Mouse (Mus musculus) E14TG2a.4 (cell line): ENCODE measurements around the gene Klc4.

Source experiments
- H3K27me3 ChIP-seq: 2 replicates; pipeline ENCODE4 v1.6.1; 2014; ENCODE audit warnings: low read length, control low read depth; ENCODE audit not compliant: insufficient read depth
- H3K36me3 ChIP-seq: 2 replicates; pipeline ENCODE4 v1.6.1; 2014; ENCODE audit warnings: low read length, control low read depth; ENCODE audit not compliant: insufficient read depth
- H3K4me1 ChIP-seq: replicated peaks from 2 replicates; pipeline ENCODE4 v1.6.1; 2014; ENCODE audit warnings: low read depth, low read length, control low read depth
- H3K4me3 ChIP-seq: replicated peaks from 2 replicates; pipeline ENCODE4 v1.5.1; 2014; ENCODE audit warnings: mild to moderate bottlenecking, low read length
- H3K9me3 ChIP-seq: 2 replicates; pipeline ENCODE4 v1.6.1; 2014; ENCODE audit warnings: low read length, control low read depth
- CTCF ChIP-seq: conservative IDR thresholded peaks from 2 replicates; pipeline ENCODE4 v1.5.1; 2014; ENCODE audit warnings: low read length
- NANOG ChIP-seq: IDR thresholded peaks from 2 replicates; pipeline ENCODE4 v1.6.1; 2014; ENCODE audit warnings: borderline replicate concordance, low read length, mixed read lengths
- POU5F1 ChIP-seq: IDR thresholded peaks from 2 replicates; pipeline ENCODE4 v1.6.1; 2014; ENCODE audit warnings: low read length, borderline replicate concordance

The Klc4 gene

GRCm38 (mm10) chr17:46661981-46662380 is 16.2 kb upstream of the Klc4 start:
- TF ChIP-seq NANOG (no peak), CTCF (no peak), POU5F1 (no peak)
- Histone ChIP-seq H3K9me3 (no peaks in the 10 kb centered on the region), H3K4me1 (peaks cover 52% of the 10 kb centered on the region), H3K27me3 (no peaks in the 10 kb centered on the region), H3K4me3 (no peak overlapping the region), H3K36me3 (peaks cover 95% of the 10 kb centered on the region)

- no peak for TF ChIP-seq POU5F1
- TF ChIP-seq CTCF: no peak
- TF ChIP-seq NANOG: no peak
- Histone ChIP-seq H3K9me3 (no peaks in the 10 kb centered on the region), H3K4me3 (no peak overlapping the region), H3K27me3 (no peaks in the 10 kb centered on the region), H3K4me1 (peaks cover 52% of the 10 kb centered on the region), H3K36me3 (peaks cover 94% of the 10 kb centered on the region)
Observed at GRCm38 (mm10) chr17:46661351-46661750, 15.5 kb upstream of the Klc4 start.

- peaks cover 87% of the 10 kb centered on the region for H3K36me3 ChIP-seq
- H3K27me3 ChIP-seq: peaks cover 3% of the 10 kb centered on the region; the same call in 1 of the 2 replicates
- no peak overlapping the region for H3K4me3 ChIP-seq
- no peak for TF ChIP-seq CTCF
- no peak for TF ChIP-seq NANOG
- TF ChIP-seq POU5F1: no peak
- peaks cover 81% of the 10 kb centered on the region for H3K4me1 ChIP-seq
- H3K9me3 ChIP-seq: no peaks in the 10 kb centered on the region
Observed at GRCm38 (mm10) chr17:46656054-46656453, 10.2 kb upstream of the Klc4 start.

- peaks cover 74% of the 10 kb centered on the region for H3K36me3 ChIP-seq
- peaks cover 3% of the 10 kb centered on the region; the same call in 1 of the 2 replicates for H3K27me3 ChIP-seq
- H3K4me1 ChIP-seq: peaks cover 83% of the 10 kb centered on the region
- TF ChIP-seq CTCF (no peak), NANOG (no peak), POU5F1 (no peak)
- peak overlapping the region; percentile 86 for H3K4me3 ChIP-seq
- no peaks in the 10 kb centered on the region for H3K9me3 ChIP-seq
Observed at GRCm38 (mm10) chr17:46651755-46652547, 6.1 kb upstream of the Klc4 start.

- H3K4me3 ChIP-seq: peak overlapping the region; percentile 86
Observed at GRCm38 (mm10) chr17:46651292-46651691, 5.5 kb upstream of the Klc4 start.

GRCm38 (mm10) chr17:46650232-46651031 is 4.6 kb upstream of the Klc4 start, which contains the start of gene Cul7:
Gene Cul7, plus strand, starts transcription at chr17:46650337.
- H3K4me1 ChIP-seq: peaks cover 73% of the 10 kb centered on the region
- peak within 1 kb of the TSS; percentile 86 for H3K4me3 ChIP-seq
- TF ChIP-seq POU5F1: no peak
- no peak for TF ChIP-seq NANOG
- TF ChIP-seq CTCF: no peak
- peaks cover 3% of the 10 kb centered on the region; the same call in 1 of the 2 replicates for H3K27me3 ChIP-seq
- peaks cover 60% of the 10 kb centered on the region for H3K36me3 ChIP-seq
- no peaks in the 10 kb centered on the region for H3K9me3 ChIP-seq

More at GRCm38 (mm10) chr17:46651292-46651691, 5.5 kb upstream of the Klc4 start:
- TF ChIP-seq POU5F1 (no peak), NANOG (no peak)
- Histone ChIP-seq H3K4me1 (peaks cover 81% of the 10 kb centered on the region), H3K27me3 (peaks cover 3% of the 10 kb centered on the region; the same call in 1 of the 2 replicates), H3K36me3 (peaks cover 69% of the 10 kb centered on the region), H3K9me3 (no peaks in the 10 kb centered on the region)

GRCm38 (mm10) chr17:46649811-46650210 is 4.0 kb upstream of the Klc4 start:
- no peaks in the 10 kb centered on the region for H3K9me3 ChIP-seq
- peaks cover 57% of the 10 kb centered on the region for H3K36me3 ChIP-seq
- peaks cover 3% of the 10 kb centered on the region; the same call in 1 of the 2 replicates for H3K27me3 ChIP-seq
- H3K4me3 ChIP-seq: peak overlapping the region; percentile 86
- TF ChIP-seq NANOG (no peak), CTCF (no peak), POU5F1 (no peak)
- H3K4me1 ChIP-seq: peaks cover 77% of the 10 kb centered on the region

- H3K4me3 ChIP-seq: no peak overlapping the region
- H3K27me3 ChIP-seq: peaks cover 3% of the 10 kb centered on the region; the same call in 1 of the 2 replicates
- H3K36me3 ChIP-seq: peaks cover 43% of the 10 kb centered on the region
- H3K4me1 ChIP-seq: peaks cover 75% of the 10 kb centered on the region
- TF ChIP-seq POU5F1 (no peak), CTCF (no peak), NANOG (no peak)
- no peaks in the 10 kb centered on the region for H3K9me3 ChIP-seq
Observed at GRCm38 (mm10) chr17:46648436-46648835, 2.6 kb upstream of the Klc4 start.
